Mouse (Mus musculus) cerebellum, adult 2 months (tissue): Measurements from ENCODE around the gene Tbc1d17.

ENCODE experiments used
- CTCF ChIP-seq: fragments of 200-500 bp; IDR thresholded peaks from 2 replicates; pipeline ENCODE4 v1.5.1; 2011; ENCODE audit warnings: low read depth, mild to moderate bottlenecking, control low read depth, low read length, moderate library complexity, borderline replicate concordance; ENCODE audit not compliant: insufficient read depth
- POLR2A ChIP-seq: fragments of 200-500 bp; IDR thresholded peaks from 2 replicates; pipeline ENCODE4 v1.6.1; 2011; ENCODE audit warnings: low read length, control low read depth, borderline replicate concordance; ENCODE audit not compliant: insufficient read depth

GRCm38 (mm10) chr7:44850146-44850545, 1.3 kb upstream of the Tbc1d17 start:
- TF ChIP-seq CTCF (no peak), POLR2A (no peak)
